Mouse (Mus musculus): Measurements from ENCODE around the gene Asb18. TPM values are rescaled to one million over a fixed set of nuclear protein-coding genes. Genes with fewer than 3 reads are reported as not detected.
A peak's percentile ranks its signal among the peaks of the same experiment; 100 is the strongest.

Gene Asb18
- polyA plus RNA-seq, 1 experiment from 2014 or later = not detected

- Histone ChIP-seq H3K9me3 (ENCODE audit: control insufficient read depth, low read depth, low read length) (no peaks in the 10 kb centered on the region), H3K27me3 (ENCODE audit: control insufficient read depth, insufficient read depth, low read length) (peaks cover 88% of the 10 kb centered on the region), H3K27ac (ENCODE audit: low read length) (no peak overlapping the region), H3K4me1 (ENCODE audit: control insufficient read depth, insufficient read depth, low read length) (peaks cover 15% of the 10 kb centered on the region; the same call in 1 of the 2 replicates), H3K4me3 (ENCODE audit: low read depth, low read length) (no peak overlapping the region), H3K9ac (replicated peaks; ENCODE audit: low read depth, low read length) (no peak overlapping the region), H3K4me2 (replicated peaks; ENCODE audit: low read depth, low read length) (no peak overlapping the region), H3K36me3 (ENCODE audit: control insufficient read depth, insufficient read depth, low read length) (no peaks in the 10 kb centered on the region)
- no peak for ATAC-seq (ENCODE audit: insufficient number of reproducible peaks, insufficient read depth, low FRiP score, low read depth)
- 6% methylated on average over 25 of the region's 25 CpGs for WGBS
Measured at GRCm38 (mm10) chr1:89928676-89929075, 85.8 kb downstream of the Asb18 start.

GRCm38 (mm10) chr1:89927061-89927661, 87.3 kb downstream of the Asb18 start:
- no peak overlapping the region for H3K9ac ChIP-seq (replicated peaks; ENCODE audit: low read depth, low read length)
- peaks cover 85% of the 10 kb centered on the region for H3K27me3 ChIP-seq (ENCODE audit: control insufficient read depth, insufficient read depth, low read length)
- no peak overlapping the region for H3K27ac ChIP-seq (ENCODE audit: low read length)
- H3K9me3 ChIP-seq (ENCODE audit: control insufficient read depth, low read depth, low read length) = no peaks in the 10 kb centered on the region
- 4% methylated on average over 36 of the region's 36 CpGs for WGBS
- peak overlapping the region; percentile 25 for H3K4me3 ChIP-seq (ENCODE audit: low read depth, low read length)
- peaks cover 23% of the 10 kb centered on the region; the same call in 1 of the 2 replicates for H3K4me1 ChIP-seq (ENCODE audit: control insufficient read depth, insufficient read depth, low read length)
- no peaks in the 10 kb centered on the region for H3K36me3 ChIP-seq (ENCODE audit: control insufficient read depth, insufficient read depth, low read length)
- H3K4me2 ChIP-seq (replicated peaks; ENCODE audit: low read depth, low read length) = peak overlapping the region; percentile 53
- ATAC-seq (ENCODE audit: insufficient number of reproducible peaks, insufficient read depth, low FRiP score, low read depth) = no peak

GRCm38 (mm10) chr1:89926583-89927060, 87.8 kb downstream of the Asb18 start:
- H3K4me2 ChIP-seq (replicated peaks; ENCODE audit: low read depth, low read length) = peak overlapping the region; percentile 53; the same call in 1 of the 2 replicates
- H3K27ac ChIP-seq (ENCODE audit: low read length) = no peak overlapping the region
- no peak overlapping the region for H3K9ac ChIP-seq (replicated peaks; ENCODE audit: low read depth, low read length)
- H3K4me1 ChIP-seq (ENCODE audit: control insufficient read depth, insufficient read depth, low read length) = peaks cover 23% of the 10 kb centered on the region; the same call in 1 of the 2 replicates
- peak overlapping the region; percentile 25; the same call in 1 of the 2 replicates for H3K4me3 ChIP-seq (ENCODE audit: low read depth, low read length)
- ATAC-seq (ENCODE audit: insufficient number of reproducible peaks, insufficient read depth, low FRiP score, low read depth) = no peak
- H3K36me3 ChIP-seq (ENCODE audit: control insufficient read depth, insufficient read depth, low read length) = no peaks in the 10 kb centered on the region
- peaks cover 84% of the 10 kb centered on the region for H3K27me3 ChIP-seq (ENCODE audit: control insufficient read depth, insufficient read depth, low read length)
- 16% methylated on average over 9 of the region's 9 CpGs for WGBS
- H3K9me3 ChIP-seq (ENCODE audit: control insufficient read depth, low read depth, low read length) = no peaks in the 10 kb centered on the region

DNA sequence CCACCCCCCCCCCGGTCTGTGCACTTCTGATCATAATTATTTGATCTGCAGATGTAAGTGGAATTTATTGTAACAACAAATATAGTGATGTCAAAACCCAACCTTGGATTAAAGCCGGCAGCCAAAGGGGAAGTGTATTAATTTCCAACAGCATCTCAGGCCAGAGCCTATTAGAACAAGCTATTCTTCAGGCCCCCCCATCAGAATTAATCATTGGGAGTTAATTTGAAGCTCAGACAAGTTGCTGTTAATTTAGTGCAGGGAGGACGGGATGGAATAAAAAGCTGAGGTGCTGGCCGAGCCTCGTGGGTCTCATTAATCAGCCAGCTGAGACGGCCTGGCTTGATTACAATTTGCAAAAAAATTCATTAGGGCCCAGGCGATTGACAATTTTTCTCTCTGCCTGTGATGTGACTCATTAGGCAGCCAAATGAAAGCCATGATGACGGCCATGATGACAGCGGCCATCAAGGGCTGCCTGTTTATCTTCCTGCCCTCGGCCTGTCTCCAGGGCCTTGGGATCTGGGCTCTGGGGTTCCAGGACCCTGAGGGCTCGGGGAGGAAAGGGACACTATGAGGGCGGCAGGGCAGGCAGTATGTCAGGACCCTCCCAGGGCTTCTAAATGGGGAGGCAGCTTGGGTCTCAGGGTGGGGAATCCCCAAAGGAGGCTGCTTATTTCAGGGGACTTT, 88.8 kb downstream of the Asb18 start:
- Histone ChIP-seq H3K27ac (ENCODE audit: low read length) (no peak overlapping the region), H3K36me3 (ENCODE audit: control insufficient read depth, insufficient read depth, low read length) (no peaks in the 10 kb centered on the region), H3K9ac (replicated peaks; ENCODE audit: low read depth, low read length) (no peak overlapping the region), H3K4me2 (replicated peaks; ENCODE audit: low read depth, low read length) (no peak overlapping the region), H3K9me3 (ENCODE audit: control insufficient read depth, low read depth, low read length) (no peaks in the 10 kb centered on the region), H3K27me3 (ENCODE audit: control insufficient read depth, insufficient read depth, low read length) (peaks cover 82% of the 10 kb centered on the region), H3K4me3 (ENCODE audit: low read depth, low read length) (no peak overlapping the region), H3K4me1 (ENCODE audit: control insufficient read depth, insufficient read depth, low read length) (peaks cover 17% of the 10 kb centered on the region; the same call in 1 of the 2 replicates)
- 36% methylated on average over 12 of the region's 12 CpGs for WGBS
- no peak for ATAC-seq (ENCODE audit: insufficient number of reproducible peaks, insufficient read depth, low FRiP score, low read depth)

GRCm38 (mm10) chr1:89923642-89924020, 90.8 kb downstream of the Asb18 start:
- Histone ChIP-seq H3K27ac (ENCODE audit: low read length) (no peak overlapping the region), H3K36me3 (ENCODE audit: control insufficient read depth, insufficient read depth, low read length) (no peaks in the 10 kb centered on the region), H3K9ac (replicated peaks; ENCODE audit: low read depth, low read length) (no peak overlapping the region), H3K4me2 (replicated peaks; ENCODE audit: low read depth, low read length) (0 out of 2 replicates have a peak overlapping the region, but pooled peaks have one; percentile 13), H3K4me1 (ENCODE audit: control insufficient read depth, insufficient read depth, low read length) (peaks cover 13% of the 10 kb centered on the region; the same call in 1 of the 2 replicates), H3K4me3 (ENCODE audit: low read depth, low read length) (no peak overlapping the region), H3K9me3 (ENCODE audit: control insufficient read depth, low read depth, low read length) (no peaks in the 10 kb centered on the region), H3K27me3 (ENCODE audit: control insufficient read depth, insufficient read depth, low read length) (peaks cover 78% of the 10 kb centered on the region)
- ATAC-seq (ENCODE audit: insufficient number of reproducible peaks, insufficient read depth, low FRiP score, low read depth) = no peak
- 12% methylated on average over 14 of the region's 14 CpGs for WGBS

GRCm38 (mm10) chr1:89922883-89923641, 91.4 kb downstream of the Asb18 start:
- Histone ChIP-seq H3K4me3 (ENCODE audit: low read depth, low read length) (0 out of 2 replicates have a peak overlapping the region, but pooled peaks have one; percentile 5), H3K4me2 (replicated peaks; ENCODE audit: low read depth, low read length) (0 out of 2 replicates have a peak overlapping the region, but pooled peaks have one; percentile 13), H3K9ac (replicated peaks; ENCODE audit: low read depth, low read length) (no peak overlapping the region), H3K27me3 (ENCODE audit: control insufficient read depth, insufficient read depth, low read length) (peaks cover 77% of the 10 kb centered on the region), H3K9me3 (ENCODE audit: control insufficient read depth, low read depth, low read length) (no peaks in the 10 kb centered on the region), H3K4me1 (ENCODE audit: control insufficient read depth, insufficient read depth, low read length) (peaks cover 13% of the 10 kb centered on the region; the same call in 1 of the 2 replicates), H3K27ac (ENCODE audit: low read length) (no peak overlapping the region), H3K36me3 (ENCODE audit: control insufficient read depth, insufficient read depth, low read length) (no peaks in the 10 kb centered on the region)
- WGBS = under 1% methylated on average over 39 of the region's 41 CpGs
- ATAC-seq (ENCODE audit: insufficient number of reproducible peaks, insufficient read depth, low FRiP score, low read depth) = no peak

GRCm38 (mm10) chr1:89922282-89922681, 92.2 kb downstream of the Asb18 start:
- H3K9ac ChIP-seq (replicated peaks; ENCODE audit: low read depth, low read length) = no peak overlapping the region
- peaks cover 11% of the 10 kb centered on the region; the same call in 1 of the 2 replicates for H3K4me1 ChIP-seq (ENCODE audit: control insufficient read depth, insufficient read depth, low read length)
- H3K4me3 ChIP-seq (ENCODE audit: low read depth, low read length) = no peak overlapping the region
- no peak for ATAC-seq (ENCODE audit: insufficient number of reproducible peaks, insufficient read depth, low FRiP score, low read depth)
- 2% methylated on average over 7 of the region's 7 CpGs for WGBS
- H3K27me3 ChIP-seq (ENCODE audit: control insufficient read depth, insufficient read depth, low read length) = peaks cover 74% of the 10 kb centered on the region
- no peak overlapping the region for H3K27ac ChIP-seq (ENCODE audit: low read length)
- no peaks in the 10 kb centered on the region for H3K36me3 ChIP-seq (ENCODE audit: control insufficient read depth, insufficient read depth, low read length)
- H3K4me2 ChIP-seq (replicated peaks; ENCODE audit: low read depth, low read length) = no peak overlapping the region
- no peaks in the 10 kb centered on the region for H3K9me3 ChIP-seq (ENCODE audit: control insufficient read depth, low read depth, low read length)

DNA sequence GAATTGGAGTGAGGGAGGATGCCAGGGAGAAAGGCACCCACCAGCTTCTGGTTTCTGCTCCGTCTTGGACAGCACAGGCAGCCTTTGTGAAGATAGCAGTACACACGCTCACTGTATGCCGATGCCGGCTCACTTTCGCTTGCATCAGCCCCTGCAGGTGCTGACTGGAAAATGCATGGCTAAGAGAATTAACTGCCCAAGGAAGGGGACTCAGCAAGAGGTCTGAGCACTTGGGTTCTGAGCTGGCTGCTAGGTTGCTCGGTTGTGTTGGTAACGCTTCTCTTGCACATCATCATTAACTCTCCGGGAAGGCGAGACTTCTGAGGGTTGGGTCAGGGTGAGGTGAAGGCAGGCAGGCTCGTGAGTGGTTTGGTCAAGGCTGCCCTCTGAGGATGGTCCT, 92.7 kb downstream of the Asb18 start:
- Histone ChIP-seq H3K9me3 (ENCODE audit: control insufficient read depth, low read depth, low read length) (no peaks in the 10 kb centered on the region), H3K4me1 (ENCODE audit: control insufficient read depth, insufficient read depth, low read length) (0 out of 2 replicates have a peak, but pooled peaks cover 8% of the 10 kb centered on the region), H3K27me3 (ENCODE audit: control insufficient read depth, insufficient read depth, low read length) (peaks cover 71% of the 10 kb centered on the region), H3K4me3 (ENCODE audit: low read depth, low read length) (no peak overlapping the region), H3K36me3 (ENCODE audit: control insufficient read depth, insufficient read depth, low read length) (no peaks in the 10 kb centered on the region), H3K9ac (replicated peaks; ENCODE audit: low read depth, low read length) (no peak overlapping the region), H3K4me2 (replicated peaks; ENCODE audit: low read depth, low read length) (no peak overlapping the region), H3K27ac (ENCODE audit: low read length) (no peak overlapping the region)
- ATAC-seq (ENCODE audit: insufficient number of reproducible peaks, insufficient read depth, low FRiP score, low read depth) = no peak
- 2% methylated on average over 10 of the region's 10 CpGs for WGBS

Measured in stomach, embryonic 14.5 days (tissue).